Mouse (Mus musculus): Measurements from ENCODE around the gene Ift57.

Gene Ift57

GRCm38 (mm10) chr16:49760517-49761203 is 61.6 kb downstream of the Ift57 start:
- DNase-seq: no peak

DNA sequence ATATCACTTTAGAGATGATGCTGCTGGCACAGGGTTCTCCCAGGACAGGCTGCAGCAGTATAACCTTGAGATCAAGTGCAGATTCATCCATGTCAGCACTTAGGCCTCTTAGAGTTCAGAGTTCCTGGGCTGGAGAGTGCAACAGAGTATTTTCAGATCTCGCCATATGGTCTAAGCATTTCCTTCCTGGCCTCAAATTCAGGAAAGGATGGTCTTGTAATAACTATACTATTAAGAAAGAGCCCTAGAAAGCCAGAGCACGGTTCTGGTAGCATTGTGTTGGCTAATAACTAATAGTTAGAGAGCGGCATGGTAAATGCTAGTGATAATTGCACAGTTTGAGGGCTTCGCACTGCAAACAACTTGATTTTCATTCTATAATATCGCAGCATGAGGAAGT is 62.9 kb downstream of the Ift57 start:
- DNase-seq: no peak

GRCm38 (mm10) chr16:49766326-49766725 is 67.3 kb downstream of the Ift57 start:
- DNase-seq: peak; percentile 72

DNA sequence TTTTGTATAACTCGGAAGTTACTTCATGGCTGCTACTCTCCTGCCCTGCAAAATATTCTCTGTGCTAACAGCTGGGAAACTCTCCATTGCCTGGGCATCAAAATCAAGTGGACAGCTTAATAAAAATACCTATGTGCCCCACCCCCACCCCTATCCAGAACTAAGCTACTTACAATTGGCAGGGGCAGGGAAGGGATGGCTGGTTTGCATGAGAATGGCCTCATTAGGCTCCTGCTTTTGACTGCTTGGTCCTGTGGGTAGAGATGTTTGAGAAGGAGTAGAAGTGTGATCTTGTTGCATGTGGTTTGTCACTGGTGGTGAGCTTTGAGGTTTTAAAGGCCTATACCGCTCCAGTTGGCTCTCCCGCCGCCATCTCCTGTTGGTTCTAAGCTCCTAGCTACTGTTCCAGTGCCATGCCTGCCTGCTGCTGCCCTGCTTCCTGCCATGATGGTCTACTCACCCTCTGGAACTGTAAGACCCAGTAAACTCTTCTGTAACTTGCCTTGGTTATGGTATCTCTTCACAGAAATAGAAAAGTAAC is 69.5 kb downstream of the Ift57 start:
- DNase-seq: no peak

DNA sequence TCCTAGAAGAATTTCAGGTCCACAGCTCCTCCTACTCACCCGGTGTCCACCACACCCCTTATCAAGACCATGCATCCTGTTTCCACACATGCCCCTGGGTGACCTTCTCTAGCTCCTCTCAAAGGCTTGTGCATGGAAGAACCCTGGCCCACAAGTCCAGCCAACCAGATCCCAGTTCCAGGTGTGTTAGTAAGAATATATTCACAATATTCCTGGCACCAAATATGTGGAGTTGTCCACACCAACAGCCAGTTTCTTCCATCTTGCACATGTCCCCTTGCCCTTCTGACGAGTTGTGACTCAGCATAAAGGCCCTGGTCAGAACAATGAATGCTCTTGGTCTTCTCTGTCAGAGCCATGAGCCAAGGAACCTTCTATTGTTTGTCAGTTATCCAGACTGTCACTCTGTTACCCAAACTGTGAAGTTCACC is 70.8 kb downstream of the Ift57 start:
- peak; percentile 8 for DNase-seq

DNA sequence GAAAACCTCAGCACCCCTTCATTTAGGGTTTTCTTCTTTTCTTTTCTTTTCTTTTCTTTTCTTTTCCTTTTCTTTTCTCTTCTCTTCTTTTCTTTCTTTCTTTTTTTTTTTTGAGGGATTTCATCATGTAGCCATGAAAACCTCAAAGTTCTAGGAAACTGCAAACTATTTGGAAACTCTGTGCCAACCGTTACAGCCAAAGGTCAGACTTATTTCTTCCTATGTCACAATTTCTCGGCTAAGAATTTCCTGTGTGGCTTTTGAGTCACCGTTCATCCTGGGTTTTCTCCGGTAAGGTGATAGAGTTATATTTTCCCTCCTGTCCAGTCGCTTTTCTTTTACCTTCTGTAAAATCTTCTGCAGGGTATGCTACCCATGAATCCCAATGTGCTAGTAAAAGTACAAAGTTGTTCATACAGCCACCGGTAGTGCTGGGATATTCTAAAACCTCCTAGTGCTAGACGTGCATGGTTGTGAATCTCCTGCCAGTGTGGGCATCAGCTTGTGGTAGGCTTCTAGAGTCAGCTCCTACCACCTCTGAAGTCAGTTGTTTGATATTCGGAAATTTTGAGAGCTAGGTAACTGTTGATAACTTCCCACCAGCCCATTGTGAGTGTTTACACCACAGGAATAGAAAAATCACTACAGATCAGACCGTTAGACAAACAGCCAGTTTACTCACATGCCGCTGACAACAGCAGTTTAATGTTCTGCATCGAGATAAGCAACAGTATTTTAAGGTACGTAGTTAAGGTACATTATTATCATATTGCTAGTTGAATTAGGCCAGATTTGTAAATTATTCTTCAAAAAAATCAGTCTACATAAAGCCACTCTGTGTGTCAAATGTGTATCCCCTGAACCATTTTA is 71.5 kb downstream of the Ift57 start:
- no peak for DNase-seq

- no peak for DNase-seq
Measured at GRCm38 (mm10) chr16:49771609-49772396, 72.8 kb downstream of the Ift57 start.

DNA sequence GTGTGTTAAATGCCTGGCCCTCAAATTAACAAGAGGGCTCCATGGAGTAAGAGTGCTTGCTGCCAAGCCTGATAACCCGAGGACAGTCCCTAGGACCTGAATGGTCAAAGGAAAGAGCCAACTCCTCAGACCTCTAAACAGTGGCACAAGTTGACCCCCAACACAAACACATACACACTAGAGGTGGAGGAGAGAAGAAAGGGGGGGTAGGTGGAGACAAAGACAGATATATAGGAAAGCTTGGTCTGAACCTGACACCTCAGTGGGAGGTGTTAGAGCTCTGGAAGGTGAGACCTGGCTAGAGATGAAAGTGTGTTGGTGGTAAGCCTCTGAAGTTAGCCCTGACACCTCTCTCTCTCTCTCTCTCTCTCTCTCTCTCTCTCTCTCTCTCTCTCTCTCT is 73.5 kb downstream of the Ift57 start:
- DNase-seq: no peak

GRCm38 (mm10) chr16:49773068-49773467 is 74.0 kb downstream of the Ift57 start:
- no peak for DNase-seq

- no peak for DNase-seq
Measured at GRCm38 (mm10) chr16:49774059-49775001, 75.3 kb downstream of the Ift57 start.

DNA sequence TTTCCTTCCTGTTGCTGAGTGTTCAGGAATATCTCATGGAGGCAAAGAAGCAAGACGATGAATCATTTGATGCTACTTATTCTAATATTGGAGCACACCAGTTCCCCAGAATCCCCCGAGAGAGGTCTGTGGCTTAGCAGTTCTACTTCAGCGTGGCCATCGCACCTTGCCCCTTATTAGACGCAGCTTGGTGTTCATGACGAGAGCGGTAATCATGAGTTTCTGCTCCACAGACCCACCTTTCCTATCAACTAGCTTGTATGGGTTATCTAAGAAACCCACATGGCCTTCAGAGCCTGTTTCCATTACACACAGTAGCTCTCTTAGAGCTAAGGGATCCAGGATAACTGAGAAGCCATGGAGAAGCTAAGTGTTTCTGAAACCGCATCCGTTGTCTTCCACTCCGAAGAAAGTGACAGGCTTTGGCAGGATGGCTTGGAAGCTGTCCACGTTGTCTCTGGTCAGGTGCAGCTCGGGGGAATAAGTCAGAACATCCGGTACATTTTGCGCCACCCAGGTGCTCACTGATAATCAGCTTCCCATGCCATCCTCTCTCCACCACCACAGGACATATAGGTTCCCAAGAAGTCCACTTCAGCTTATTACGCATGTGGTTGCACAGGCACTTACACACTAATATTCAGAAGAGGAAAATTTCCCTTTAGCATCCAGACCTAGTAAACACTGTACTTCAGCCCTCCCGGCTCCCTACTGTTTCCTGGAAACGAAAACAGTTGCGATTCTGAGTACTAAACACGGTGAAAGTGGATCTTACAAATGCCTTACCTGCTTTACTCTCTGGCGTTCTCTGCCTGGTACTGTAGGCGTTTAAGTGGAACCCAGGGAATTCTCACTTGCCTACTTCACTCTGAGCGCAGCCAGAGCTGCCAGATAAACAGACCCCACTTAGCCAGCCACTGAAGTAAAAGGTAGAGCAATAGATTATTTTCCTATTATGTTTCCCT is 76.3 kb downstream of the Ift57 start:
- DNase-seq: no peak

DNA sequence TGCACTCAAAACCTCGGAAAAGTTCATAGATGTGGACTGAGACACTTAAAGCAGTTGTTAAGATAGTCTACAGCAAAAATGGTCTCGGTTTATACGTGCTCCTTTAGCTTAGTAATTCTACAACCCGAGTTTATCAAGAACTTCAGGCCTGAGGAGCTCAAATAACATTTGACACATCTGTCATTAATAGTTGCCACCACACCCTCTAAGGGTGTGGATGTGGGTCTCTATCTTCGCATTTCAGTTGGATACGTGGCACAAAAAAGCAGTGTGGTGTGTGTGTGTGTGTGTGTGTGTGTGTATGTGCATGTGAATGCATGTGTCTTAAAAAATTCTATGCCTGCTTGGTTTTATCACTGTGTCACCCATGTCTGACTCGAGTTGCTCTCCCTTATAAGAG is 77.9 kb downstream of the Ift57 start:
- no peak for DNase-seq

DNA sequence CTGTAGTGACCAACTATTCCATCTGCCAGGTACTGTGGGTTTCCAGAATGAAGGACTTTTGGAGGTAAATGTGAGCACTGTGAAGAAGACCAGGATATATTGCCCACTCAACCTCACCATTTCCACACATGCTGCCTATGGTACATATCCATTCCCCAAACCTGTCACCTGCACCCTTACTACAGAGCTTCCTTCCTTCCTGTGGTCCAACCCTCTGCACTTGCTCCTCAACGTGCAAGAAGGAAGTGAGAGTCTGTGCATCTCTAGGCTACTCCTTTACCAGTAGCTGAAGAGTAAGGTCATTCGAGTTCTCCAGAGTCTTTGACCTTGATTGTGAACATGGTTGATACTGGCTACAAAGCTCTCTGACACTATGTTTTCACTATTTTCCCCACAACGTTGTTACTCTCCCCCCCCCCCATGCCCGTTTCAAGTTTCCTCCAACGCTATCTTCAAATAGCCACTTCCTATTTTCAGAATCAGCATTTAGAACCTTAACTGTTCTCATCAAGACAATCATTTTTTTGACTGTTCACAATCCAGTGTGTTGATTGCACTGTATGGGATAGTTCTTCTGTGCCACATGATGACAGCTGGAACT is 82.6 kb downstream of the Ift57 start:
- DNase-seq: no peak

GRCm38 (mm10) chr16:49783369-49783768 is 84.3 kb downstream of the Ift57 start:
- DNase-seq: no peak

GRCm38 (mm10) chr16:49786116-49786515 is 87.1 kb downstream of the Ift57 start:
- DNase-seq: no peak

DNA sequence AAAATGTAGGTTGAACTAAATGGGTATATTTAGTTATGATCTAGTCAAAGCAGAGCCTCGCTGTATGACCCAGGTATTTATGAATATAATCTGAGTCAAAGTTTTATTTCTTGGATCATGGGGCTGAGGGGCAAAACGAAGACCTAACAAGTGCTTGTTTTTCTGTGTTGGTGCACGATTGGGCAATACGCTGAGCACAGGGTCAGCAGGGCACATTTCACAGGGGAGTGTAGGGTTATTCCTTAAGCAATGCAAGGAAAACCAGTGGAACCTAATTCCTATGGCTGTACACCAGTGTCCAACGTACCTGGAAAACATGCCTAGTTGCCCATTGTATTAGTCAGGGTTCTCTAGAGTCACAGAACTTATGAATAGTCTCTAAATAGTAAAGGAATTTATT is 88.7 kb downstream of the Ift57 start:
- DNase-seq: no peak

GRCm38 (mm10) chr16:49790575-49791465 is 91.8 kb downstream of the Ift57 start:
- DNase-seq: no peak

DNA sequence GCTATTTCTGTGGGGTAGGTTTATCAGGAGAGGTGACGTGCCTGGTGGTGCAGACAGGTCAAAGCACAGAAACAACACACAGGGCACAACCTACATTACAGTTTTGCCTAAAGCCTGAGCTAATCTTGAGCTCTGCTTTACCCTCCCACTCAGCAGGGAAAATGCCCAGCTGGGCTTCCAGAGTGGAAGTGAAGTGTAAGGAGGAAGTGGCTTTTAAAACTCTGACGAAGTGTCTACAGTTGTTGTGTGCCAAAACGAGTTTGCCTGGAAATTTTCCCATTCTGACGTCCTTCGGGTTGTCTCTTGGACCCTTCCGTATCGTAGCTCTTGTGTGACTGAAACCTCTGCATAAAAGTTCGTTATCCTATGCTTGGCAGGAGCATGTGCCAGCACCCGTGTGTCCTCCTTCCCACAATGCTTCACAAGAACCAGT is 93.4 kb downstream of the Ift57 start:
- DNase-seq: peak; percentile 77

DNA sequence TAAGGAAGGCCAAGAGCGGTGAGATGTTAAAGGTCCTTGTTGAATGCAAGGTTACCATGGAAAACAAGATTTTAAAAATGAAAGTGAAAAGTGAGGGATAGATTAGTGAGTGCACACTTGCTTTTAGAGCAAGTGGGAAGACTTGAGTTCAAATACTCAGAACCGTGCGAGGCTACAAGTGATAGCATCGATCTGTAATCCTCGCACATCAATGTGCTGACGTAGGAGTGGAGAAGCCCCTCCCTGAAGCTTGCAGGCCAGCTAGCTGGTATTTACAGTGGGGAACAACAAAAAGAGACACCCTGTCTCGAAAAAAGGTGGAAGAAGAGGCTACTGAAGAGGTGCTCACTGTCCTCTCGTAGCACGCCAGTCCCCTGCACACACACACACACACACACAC is 94.6 kb downstream of the Ift57 start:
- DNase-seq: no peak
